Mouse (Mus musculus) layer of hippocampus, postnatal 25 days (tissue): ENCODE data around the gene Rit1. TPM values are rescaled to one million over a fixed set of nuclear protein-coding genes. Genes with fewer than 3 reads are reported as not detected.

Source experiments
- total RNA-seq, 2 experiments: library from RNA; stranded (reverse); gene quantifications; 2 replicates each; pipeline ENCODE4 v1.2.3; 2021

Gene Rit1
- total RNA-seq, 2 experiments from 2014 or later, result 45.3 to 46.9 TPM

Other genes starting within 250 kb of the Rit1 start
- 10 to 100 TPM; 35.6 to 38.8 TPM for gene Lmna, start 206.9 kb upstream of the Rit1 start, total RNA-seq
- 1 to 10 TPM; 4.3 to 4.6 TPM for gene Mex3a, start 184.4 kb upstream of the Rit1 start, total RNA-seq
- not detected for gene Rab25, start 168.5 kb upstream of the Rit1 start, total RNA-seq
- gene Lamtor2, start 163.8 kb upstream of the Rit1 start, total RNA-seq, result 100 to 1,000 TPM in 1 of 2 experiments, 10 to 100 TPM in 1; 99.5 to 115 TPM
- gene Ubqln4, start 163.1 kb upstream of the Rit1 start, total RNA-seq, result 100 to 1,000 TPM; 113 to 114 TPM
- 100 to 1,000 TPM in 1 of 2 experiments, 10 to 100 TPM in 1; 93.9 to 108 TPM for gene Ssr2, start 141.0 kb upstream of the Rit1 start, total RNA-seq
- 100 to 1,000 TPM; 232 to 289 TPM for gene Arhgef2, start 110.9 kb upstream of the Rit1 start, total RNA-seq
- not detected for gene Rxfp4, start 63.7 kb upstream of the Rit1 start, total RNA-seq
- 10 to 100 TPM; 46.3 to 53.9 TPM for gene Khdc4, start 31.0 kb upstream of the Rit1 start, total RNA-seq
- 100 to 1,000 TPM; 502 to 559 TPM for gene Syt11, start 58.3 kb downstream of the Rit1 start, total RNA-seq
- gene Gon4l, start 118.4 kb downstream of the Rit1 start, total RNA-seq, result 10 to 100 TPM; 39.8 to 46.4 TPM
- 10 to 100 TPM; 24.6 to 27.1 TPM for gene Msto1, start 197.2 kb downstream of the Rit1 start, total RNA-seq
- 10 to 100 TPM; 70.5 to 82.0 TPM for gene Ash1l, start 233.8 kb downstream of the Rit1 start, total RNA-seq
- 100 to 1,000 TPM; 102 to 116 TPM for gene Dap3, start 234.3 kb downstream of the Rit1 start, total RNA-seq